Mouse (Mus musculus): Measurements from ENCODE around the gene Atl1.

The Atl1 gene

DNA sequence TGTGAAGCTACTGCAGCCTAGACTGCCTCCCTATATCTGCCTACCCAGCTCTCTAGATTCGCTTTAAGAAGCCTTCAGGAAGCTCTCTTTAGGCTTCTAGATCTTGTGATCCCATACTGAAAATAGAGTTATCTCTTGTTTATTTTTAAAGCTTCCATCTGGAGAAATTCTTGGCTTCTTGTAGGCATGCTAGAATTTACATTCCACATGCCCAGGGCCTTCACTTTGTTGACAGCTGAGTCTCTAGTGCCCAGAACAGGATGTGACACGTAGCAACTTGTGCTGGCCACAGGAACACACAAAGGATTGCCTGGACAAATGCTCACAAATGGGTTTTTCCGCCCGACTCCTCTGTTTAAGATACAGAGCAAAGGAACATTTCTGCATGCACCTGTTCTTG is 123.5 kb downstream of the Atl1 start:
- DNase-seq (ENCODE audit: low spot score) = no peak

All from layer of hippocampus, adult 11-12 months (tissue).